Mouse (Mus musculus) frontal cortex, postnatal 14 days (tissue): ENCODE results near the gene Ear1.
"Not testable (repeated sequence)": the region's sequence is repeated elsewhere in the genome, so short reads cannot be mapped to it uniquely, and the experiment has no call there.

Experiments used
- DNase-seq, 2 experiments: peaks; one replicate each; pipeline ENCODE4 v3.0.0; 2022; ENCODE audit warnings: low spot score in 2 of 2

Gene Ear1

DNA sequence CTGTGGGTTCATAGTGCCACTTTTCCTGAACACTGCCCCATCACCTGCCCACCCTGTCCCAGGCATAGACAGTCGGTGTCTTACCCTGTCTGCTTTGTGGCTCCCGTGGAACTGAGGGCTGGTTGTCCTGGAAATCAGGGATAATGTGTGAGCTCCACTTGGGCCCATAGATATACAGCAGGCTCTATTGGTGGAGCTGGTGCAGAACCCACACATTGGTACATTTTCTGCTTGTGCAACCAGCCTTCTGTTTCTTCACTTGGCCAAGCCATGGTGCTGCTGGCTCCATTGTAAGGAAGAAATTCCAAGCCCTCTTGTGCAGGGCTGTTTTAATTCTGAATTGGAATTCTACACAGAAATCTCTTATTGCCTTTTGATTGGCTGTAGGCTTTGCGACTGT is at the start of gene Ear1:
Gene Ear1, minus strand, starts transcription at position 101 of the 400 bp plus-strand sequence.
- not testable (repeated sequence) for DNase-seq

DNA sequence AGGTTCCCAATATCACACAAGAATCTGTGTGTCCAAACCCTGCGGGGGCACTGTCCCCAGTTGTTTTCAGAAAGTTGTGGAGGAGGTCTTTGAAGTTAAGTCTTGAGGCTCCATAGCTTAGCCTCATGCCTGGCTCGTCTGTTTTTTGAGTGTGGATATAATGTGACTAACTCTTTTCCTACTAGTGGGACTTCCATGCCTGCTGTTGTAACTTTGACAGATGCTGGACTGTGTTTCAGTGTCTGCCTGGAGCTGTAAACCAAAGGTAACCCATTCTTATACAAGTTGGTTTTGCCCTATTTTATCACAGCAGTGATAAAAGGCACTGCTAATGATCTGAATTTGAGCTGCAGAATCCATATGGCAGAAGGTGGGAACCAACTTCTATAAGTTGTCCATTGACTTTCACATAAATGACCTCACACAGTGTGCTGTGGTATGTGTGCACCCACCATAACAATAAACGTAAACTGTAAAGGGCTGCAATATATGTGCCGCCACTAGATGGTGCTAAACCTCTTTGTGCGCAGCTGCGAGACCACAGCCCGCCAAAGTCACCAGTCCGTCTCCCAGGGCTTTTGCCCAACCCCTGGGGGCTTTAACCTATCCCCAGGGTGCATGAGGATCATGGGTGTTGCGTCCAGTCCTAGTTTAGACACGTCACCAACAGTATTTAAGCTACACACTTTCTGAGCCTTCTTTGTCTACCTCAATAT is 49.5 kb upstream of the Ear1 start, which contains the start of gene Gm8113:
Gene Gm8113, plus strand, starts transcription at position 703 of the 716 bp plus-strand sequence.
- DNase-seq = peak; percentile 12 to 53

DNA sequence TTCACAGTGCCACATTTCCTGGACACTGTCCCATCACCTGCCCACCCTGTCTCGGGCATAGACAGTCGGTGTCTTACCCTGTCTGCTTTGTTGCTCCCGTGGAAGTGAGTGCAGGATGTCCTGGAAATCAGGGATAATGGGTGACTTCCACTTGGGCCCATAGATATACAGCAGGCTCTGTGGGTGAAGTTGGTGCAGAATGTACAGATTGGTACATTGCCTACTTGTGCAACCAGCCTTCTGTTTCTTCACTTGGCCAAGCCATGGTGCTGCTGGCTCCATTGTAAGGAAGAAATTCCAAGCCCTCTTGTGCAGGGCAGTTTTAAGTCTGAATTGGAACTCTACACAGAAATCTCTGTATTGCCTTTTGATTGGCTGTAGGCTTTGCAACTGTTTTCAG is 48.1 kb upstream of the Ear1 start, which contains the start of gene Ear10:
Gene Ear10, minus strand, starts transcription at position 101 of the 400 bp plus-strand sequence.
- not testable (repeated sequence) for DNase-seq

DNA sequence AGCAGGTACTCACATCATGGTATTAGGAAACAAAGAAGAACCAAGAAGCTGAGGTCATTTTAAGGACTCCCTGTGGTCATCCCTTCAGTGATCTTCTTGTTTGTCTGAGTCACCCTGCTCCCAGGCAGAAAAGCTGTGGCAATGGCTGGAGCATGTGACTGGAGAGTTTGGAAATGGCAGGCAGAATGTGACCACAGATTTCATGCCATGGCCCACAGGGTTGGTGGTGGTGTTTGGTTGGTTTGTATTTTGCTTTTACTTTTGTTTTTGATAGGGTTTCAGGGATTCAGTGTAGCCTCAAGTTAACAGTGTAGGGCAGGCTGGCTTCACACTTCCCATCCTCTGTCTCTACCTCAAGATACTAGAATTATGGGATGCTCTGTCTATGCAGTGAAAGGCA is 42.9 kb upstream of the Ear1 start:
- not testable (repeated sequence) for DNase-seq

DNA sequence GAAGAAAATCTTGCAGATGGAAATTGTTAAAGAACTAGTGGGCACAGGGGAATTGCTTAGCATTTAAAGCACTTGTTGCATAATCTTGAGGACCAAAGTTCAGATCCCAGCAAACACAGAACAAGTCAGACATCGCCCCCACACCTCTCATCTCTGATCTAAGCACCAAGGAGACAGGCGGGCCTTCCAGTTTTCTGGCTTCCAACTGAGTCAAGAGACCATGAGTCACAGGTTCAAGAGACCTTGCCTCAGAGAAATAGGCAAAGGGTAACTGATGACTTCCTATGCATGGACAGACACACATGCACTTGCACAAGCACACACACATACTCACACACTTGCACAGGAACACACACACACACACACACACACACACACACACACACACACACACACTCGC is 23.3 kb upstream of the Ear1 start:
- not testable (repeated sequence) for DNase-seq

DNA sequence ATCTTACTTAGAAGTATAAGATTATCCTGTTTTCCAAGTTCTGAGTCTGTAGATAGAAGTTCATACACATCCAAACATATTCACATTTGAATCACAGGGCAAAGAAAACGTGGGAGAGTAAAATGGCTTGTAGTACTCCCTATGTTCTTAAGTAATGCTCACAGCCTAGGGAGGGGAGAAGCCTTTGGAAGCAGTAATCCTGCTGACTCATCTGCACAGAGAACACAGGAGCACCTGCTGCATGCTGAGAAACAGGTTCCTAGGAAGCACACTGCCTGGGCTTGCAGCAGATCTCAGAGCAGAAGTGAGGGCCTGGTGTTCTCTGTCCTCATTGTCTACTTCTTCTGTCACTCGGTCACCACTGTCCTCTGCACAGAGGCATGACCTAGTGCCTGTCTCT is 20.0 kb upstream of the Ear1 start:
- not testable (repeated sequence) for DNase-seq

DNA sequence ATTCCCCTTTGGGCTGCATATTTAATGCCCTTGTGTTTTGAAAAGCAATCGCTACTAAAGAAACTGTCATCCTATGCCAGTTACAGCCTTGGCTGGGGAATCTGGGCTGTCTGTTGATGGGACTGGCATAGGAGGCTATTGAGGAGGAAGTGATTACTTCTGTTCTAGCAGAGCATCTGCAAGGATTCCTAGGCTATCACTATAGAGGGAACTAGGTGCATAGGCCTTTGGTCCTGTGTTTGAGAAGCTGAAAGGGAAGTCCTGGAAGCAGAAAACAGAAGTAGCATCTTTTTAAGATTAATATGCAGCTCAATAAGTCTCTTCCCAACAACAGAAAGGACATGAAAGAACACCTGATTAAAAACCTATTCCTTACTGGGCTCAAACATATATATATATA is 16.0 kb upstream of the Ear1 start:
- DNase-seq = not testable (repeated sequence)

DNA sequence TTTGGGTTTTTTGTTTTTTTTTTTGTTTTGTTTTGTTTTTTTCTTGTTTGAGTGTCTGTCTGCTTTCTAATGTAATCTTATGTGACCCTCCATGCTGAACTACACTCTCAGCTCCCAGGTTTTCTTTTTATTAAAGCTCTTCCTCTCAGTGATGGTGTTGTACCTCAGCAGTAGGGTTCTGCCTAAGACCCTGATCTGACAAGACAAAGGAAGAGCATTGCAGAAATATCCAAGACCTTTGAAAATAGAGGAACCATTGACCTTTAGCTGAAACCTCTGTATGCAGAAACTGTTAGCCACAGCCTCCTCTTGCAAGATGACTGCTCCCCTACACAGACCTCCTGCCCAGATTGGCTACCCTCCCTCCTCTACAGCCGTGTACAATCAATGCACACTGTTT is 10.9 kb upstream of the Ear1 start:
- DNase-seq = not testable (repeated sequence)

DNA sequence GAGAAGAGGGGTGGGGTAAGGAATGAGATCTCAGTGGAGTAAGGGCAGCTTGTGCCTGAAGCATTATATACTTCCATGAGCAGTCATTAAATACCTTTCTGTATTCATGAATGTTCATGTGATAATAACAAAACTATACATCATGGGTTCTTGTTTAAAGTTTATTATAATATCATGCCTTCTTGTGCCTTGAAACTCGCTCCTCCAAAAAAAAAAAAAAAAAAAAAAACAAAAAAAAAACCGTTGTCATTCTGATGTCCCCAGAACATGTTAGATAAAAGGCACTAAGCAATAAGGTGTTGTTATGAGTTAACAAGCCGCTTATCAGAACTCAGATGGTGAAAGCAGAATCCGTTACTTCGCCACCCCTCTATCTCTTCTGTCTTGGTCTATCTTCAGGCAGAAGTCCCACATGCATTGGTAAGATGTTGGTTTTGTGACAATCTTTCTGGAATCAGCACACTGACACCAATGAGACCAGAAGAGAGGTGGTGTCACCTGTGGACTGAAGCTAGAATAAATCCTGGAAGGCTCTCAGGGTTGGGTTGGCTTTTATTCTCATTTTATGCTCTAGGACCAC is 4.7 kb upstream of the Ear1 start:
- DNase-seq = not testable (repeated sequence)

DNA sequence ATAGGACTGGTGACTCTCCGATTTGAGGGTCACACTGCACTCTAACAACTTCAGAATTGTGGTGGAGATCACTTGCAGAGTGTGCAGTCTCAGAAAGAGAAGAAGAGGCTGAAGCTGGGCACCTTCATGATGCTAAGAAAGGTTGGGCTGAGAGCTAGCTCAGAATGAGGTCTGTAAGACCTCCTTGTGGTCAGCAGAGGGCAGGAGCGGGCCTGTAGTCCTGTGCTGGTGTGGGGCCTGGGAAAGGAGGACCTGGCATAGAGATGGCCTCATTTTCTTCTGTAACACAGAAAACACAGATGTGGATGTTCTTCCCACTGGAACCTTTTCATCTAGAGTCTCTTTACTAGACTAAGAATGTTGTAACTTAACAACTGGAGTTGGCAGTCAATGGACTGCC is 2.5 kb upstream of the Ear1 start:
- DNase-seq = not testable (repeated sequence)

DNA sequence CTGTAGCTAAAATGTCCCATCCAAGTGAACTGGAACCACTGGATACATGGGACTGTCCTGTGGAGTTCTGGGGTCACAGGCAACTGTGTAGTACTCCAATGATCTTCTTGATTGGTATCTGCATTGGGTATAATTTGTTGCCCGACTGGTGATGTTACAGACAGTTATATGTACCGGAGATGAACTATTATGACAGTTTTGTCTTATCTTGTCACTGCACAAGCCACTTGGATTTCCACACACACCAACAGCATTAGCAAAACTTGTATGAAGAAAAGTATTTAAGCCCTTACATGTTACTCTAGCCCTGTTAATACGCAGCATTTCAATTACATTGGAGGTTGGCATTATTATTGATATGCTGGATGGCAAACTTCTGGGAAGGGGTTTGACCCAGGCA is 455 bp downstream of the Ear1 start:
- not testable (repeated sequence) for DNase-seq

DNA sequence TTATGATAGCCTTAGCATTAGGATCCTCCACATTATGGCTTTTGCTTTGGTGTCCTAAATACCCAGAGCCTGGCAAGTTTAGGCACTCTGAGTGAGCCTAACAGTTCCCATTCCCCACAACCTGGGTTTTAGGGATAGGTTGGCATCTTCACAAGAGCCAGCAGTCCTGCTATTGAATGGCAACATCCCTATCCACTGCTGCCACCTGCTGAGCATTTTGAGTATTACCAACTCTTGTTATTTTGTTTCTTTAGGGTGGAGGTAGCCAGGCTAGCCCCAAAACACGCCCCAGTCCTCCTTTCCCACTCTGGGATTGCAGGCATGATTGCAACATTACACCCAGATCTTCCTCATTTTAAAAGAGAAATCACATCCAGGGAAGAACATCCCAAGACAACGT is 14.8 kb downstream of the Ear1 start:
- DNase-seq = peak in 1 of 2 experiments; percentile 9

DNA sequence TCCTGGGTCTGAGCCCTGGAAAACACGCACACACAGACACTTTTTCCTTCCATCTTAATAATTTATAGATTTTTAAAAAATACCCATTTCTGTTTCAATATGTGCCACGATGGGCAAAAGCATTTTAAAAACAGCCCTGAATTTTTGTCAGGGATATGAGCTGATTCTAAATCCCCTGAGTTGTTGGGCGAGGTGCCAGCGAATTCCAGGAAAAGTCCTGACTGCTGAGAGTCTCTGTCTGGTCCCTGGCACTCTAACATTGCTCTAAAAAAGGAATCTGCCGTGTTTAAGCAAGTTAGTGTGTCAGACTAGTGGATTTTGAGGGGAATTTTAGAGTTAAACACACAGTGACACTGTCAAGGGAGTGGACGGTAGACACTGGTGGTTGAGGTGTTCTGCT is 15.9 kb downstream of the Ear1 start:
- not testable (repeated sequence) for DNase-seq

DNA sequence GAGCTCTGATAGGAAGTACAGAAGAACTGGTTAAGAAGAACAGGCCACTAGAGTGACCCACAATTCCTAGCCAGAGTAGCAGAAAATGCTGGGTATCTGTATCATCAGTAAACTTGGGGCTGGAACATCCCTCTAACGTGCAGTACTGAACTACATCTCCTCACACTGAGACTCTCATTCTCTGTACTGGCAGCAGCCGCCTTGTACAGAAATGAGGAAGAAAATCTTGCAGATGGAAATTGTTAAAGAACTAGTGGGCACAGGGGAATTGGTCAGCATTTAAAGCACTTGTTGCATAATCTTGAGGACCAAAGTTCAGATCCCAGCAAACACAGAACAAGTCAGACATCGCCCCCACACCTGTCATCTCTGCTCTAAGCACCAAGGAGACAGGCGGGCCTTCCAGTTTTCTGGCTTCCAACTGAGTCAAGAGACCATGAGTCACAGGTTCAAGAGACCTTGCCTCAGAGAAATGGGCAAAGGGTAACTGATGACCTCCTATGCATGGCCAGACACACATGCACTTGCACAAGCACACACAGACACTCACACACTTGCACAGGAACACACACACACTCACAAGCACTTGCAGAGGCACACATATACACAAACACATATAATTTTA is 31.3 kb downstream of the Ear1 start:
- not testable (repeated sequence) for DNase-seq

DNA sequence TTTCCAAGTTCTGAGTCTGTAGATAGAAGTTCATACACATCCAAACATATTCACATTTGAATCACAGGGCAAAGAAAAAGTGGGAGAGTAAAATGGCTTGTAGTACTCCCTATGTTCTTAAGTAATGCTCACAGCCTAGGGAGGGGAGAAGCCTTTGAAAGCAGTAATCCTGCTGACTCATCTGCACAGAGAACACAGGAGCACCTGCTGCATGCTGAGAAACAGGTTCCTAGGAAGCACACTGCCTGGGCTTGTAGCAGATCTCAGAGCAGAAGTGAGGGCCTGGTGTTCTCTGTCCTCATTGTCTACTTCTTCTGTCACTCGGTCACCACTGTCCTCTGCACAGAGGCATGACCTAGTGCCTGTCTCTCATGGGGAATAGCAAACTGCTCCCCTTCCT is 34.3 kb downstream of the Ear1 start:
- not testable (repeated sequence) for DNase-seq

DNA sequence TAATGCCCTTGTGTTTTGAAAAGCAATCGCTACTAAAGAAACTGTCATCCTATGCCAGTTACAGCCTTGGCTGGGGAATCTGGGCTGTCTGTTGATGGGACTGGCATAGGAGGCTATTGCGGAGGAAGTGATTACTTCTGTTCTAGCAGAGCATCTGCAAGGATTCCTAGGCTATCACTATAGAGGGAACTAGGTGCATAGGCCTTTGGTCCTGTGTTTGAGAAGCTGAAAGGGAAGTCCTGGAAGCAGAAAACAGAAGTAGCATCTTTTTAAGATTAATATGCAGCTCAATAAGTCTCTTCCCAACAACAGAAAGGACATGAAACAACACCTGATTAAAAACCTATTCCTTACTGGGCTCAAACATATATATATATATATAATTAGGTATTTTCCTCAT is 40.0 kb downstream of the Ear1 start:
- not testable (repeated sequence) for DNase-seq

DNA sequence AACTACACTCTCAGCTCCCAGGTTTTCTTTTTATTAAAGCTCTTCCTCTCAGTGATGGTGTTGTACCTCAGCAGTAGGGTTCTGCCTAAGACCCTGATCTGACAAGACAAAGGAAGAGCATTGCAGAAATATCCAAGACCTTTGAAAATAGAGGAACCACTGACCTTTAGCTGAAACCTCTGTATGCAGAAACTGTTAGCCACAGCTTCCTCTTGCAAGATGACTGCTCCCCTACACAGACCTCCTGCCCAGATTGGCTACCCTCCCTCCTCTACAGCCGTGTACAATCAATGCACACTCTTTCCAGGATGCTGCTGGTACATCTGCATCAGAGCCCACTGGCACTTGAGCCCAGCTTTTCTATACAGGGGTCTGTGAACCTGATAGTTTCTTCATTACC is 44.9 kb downstream of the Ear1 start:
- DNase-seq = not testable (repeated sequence)

DNA sequence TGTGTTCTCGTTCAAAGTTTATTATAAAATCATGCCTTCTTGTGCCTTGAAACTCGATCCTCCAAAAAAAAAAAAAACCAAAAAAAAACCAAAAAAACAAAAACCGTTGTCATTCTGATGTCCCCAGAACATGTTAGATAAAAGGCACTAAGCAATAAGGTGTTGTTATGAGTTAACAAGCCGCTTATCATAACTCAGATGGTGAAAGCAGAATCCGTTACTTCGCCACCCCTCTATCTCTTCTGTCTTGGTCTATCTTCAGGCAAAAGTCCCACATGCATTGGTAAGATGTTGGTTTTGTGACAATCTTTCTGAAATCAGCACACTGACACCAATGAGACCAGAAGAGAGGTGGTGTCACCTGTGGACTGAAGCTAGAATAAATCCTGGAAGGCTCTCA is 51.1 kb downstream of the Ear1 start:
- DNase-seq = not testable (repeated sequence)

DNA sequence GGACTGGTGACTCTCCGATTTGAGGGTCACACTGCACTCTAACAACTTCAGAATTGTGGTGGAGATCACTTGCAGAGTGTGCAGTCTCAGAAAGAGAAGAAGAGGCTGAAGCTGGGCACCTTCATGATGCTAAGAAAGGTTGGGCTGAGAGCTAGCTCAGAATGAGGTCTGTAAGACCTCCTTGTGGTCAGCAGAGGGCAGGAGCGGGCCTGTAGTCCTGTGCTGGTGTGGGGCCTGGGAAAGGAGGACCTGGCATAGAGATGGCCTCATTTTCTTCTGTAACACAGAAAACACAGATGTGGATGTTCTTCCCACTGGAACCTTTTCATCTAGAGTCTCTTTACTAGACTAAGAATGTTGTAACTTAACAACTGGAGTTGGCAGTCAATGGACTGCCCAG is 53.4 kb downstream of the Ear1 start:
- not testable (repeated sequence) for DNase-seq

DNA sequence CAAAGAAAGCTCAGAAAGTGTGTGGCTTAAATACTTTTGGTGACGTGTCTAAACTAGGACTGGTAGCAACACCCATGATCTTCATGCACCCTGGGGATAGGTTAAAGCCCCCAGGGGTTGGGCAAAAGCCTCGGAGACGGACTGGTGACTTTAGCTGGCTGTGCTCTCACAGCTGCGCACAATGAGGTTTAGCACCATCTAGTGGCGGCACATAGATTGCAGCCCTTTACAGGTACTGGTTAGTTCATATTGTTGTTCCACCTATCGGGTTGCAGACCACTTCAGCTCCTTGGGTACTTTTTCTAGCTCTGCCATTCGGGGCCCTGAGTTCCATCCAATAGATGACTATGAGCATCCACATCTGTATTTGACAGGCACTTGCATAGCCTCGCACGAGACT is 62.9 kb downstream of the Ear1 start:
- DNase-seq = peak in 1 of 2 experiments; percentile 41

DNA sequence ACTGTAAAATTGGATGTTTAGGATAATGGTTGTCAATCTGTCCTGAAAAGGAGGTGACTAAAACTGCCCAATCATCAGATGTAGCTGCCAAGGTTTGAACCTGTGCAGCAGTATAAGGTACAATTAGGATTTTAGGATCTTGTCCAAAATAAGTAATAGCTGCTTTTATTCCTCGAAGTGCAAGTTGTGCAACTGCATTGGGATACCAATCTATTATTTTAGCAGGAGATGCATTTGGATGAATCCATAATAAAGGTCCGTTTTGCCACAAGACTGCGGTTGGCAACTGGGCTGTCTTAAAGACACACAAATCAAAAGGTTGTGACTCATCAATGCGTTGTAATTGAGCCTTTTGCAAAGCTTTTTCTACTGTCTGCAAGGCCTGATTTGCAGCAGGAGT is 67.2 kb downstream of the Ear1 start:
- not testable (repeated sequence) for DNase-seq

DNA sequence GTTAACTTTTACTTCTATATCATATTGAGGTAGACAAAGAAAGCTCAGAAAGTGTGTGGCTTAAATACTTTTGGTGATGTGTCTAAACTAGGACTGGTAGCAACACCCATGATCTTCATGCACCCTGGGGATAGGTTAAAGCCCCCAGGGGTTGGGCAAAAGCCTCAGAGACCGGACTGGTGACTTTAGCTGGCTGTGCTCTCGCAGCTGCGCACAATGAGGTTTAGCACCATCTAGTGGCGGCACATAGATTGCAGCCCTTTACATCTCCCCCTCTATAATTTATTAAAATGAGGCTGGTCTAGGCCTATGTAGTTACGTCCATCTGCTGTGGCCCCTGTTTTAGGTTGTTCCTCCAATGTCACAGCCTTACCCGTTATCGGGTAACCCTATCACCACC is 70.9 kb downstream of the Ear1 start:
- DNase-seq = not testable (repeated sequence)
